Mouse (Mus musculus) MN1 (cell line): ENCODE results near the gene Scgb2b7.
"Not testable (repeated sequence)": the region's sequence is repeated elsewhere in the genome, so short reads cannot be mapped to it uniquely, and the experiment has no call there.

Source experiments
- DNase-seq: peaks from one replicate; pipeline ENCODE4 v3.0.0-alpha.2; 2016; ENCODE audit warnings: low spot score

Gene Scgb2b7

GRCm38 (mm10) chr7:31705657-31706056 is at the start of gene Scgb2b7:
Scgb2b7 (minus strand) TSS chr7:31705757.
- not testable (repeated sequence) for DNase-seq

GRCm38 (mm10) chr7:31712365-31712764 is 6.8 kb upstream of the Scgb2b7 start, which contains the start of gene Scgb1b7:
Scgb1b7 (plus strand) TSS chr7:31712665.
- not testable (repeated sequence) for DNase-seq
